Mouse (Mus musculus): ENCODE data around the gene Cops7a. TPM values are rescaled to one million over a fixed set of nuclear protein-coding genes. Genes with fewer than 3 reads are reported as not detected.
A peak's percentile ranks its signal among the peaks of the same experiment; 100 is the strongest.

Gene Cops7a
- polyA plus RNA-seq, 1 experiment from 2014 or later, result 141 TPM

DNA sequence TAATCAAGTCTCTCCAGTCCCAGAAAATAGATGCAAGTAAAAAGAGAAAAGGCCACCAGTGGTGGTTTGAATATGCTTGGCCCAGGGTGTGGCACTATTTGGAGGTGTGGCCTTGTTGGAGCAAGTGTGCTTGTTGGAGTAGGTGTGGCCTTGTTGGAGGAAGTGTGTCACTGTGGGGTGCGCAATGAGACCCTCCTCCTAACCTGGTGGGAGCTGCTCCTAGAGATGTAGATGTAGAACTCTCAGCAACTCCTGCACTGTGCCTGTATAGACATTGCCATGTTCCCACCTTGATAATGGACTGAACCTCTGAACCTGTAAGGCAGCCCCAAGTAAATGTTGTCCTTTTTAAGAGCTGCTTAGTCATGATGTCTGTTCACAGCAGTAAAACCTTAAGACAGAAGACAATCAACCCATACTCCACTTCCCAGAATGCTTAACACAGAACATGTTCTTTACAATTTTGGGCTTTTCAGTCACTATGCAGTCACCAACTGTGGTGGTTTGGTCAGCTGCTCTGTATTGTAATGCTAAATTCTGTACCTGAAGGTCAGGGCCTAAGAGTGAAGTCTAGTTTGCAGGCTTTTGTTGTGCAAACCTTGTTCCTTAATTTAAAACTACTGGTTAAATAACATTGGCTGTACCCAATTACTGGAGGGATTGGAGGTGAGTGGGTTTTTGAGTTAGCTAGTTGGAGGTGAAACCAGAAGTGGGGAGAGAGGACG is 11.2 kb downstream of the Cops7a start:
- Histone ChIP-seq H3K36me3 (ENCODE audit: control insufficient read depth, insufficient read depth, low read length) (peaks cover 37% of the 10 kb centered on the region), H3K4me2 (ENCODE audit: low read depth, low read length) (no peak overlapping the region), H3K9ac (ENCODE audit: low read depth, low read length) (no peak overlapping the region), H3K9me3 (ENCODE audit: control insufficient read depth, low read length) (no peaks in the 10 kb centered on the region), H3K4me3 (ENCODE audit: low read depth, low read length) (no peak overlapping the region), H3K27me3 (replicated peaks; ENCODE audit: control insufficient read depth, insufficient read depth, low read length) (no peaks in the 10 kb centered on the region), H3K27ac (replicated peaks; ENCODE audit: low read depth, low read length) (no peak overlapping the region), H3K4me1 (ENCODE audit: control insufficient read depth, insufficient read depth, low read length) (no peaks in the 10 kb centered on the region)
- WGBS, result 85% methylated on average over 2 of the region's 2 CpGs
- DNase-seq (ENCODE audit: low spot score), result no peak
- no peak for ATAC-seq (ENCODE audit: low read depth)

DNA sequence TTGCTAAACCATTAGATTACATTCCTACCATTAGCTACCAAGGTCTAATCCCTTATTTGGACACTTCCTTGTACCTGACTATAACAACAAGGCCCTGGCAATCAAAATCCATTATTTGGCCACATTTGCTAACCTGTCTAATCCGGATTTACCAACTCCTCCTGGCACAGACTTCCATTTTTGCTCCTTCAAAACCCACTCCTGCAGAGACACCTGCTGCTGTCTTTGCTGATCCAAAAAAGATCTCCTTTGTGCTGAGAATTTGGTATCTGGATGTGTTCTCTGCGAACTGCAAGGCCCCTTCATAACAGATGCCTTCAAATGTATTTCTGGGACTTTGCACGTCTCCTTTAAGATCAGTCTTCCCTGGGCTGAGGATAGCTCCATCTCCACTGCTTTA is 21.8 kb downstream of the Cops7a start:
- DNase-seq (ENCODE audit: low spot score), result no peak
- Histone ChIP-seq H3K27me3 (replicated peaks; ENCODE audit: control insufficient read depth, insufficient read depth, low read length) (no peaks in the 10 kb centered on the region), H3K9me3 (ENCODE audit: control insufficient read depth, low read length) (no peaks in the 10 kb centered on the region), H3K36me3 (ENCODE audit: control insufficient read depth, insufficient read depth, low read length) (peaks cover 15% of the 10 kb centered on the region), H3K4me1 (ENCODE audit: control insufficient read depth, insufficient read depth, low read length) (no peaks in the 10 kb centered on the region), H3K4me3 (ENCODE audit: low read depth, low read length) (no peak overlapping the region), H3K9ac (ENCODE audit: low read depth, low read length) (no peak overlapping the region), H3K4me2 (ENCODE audit: low read depth, low read length) (no peak overlapping the region), H3K27ac (replicated peaks; ENCODE audit: low read depth, low read length) (no peak overlapping the region)
- 92% methylated on average over 3 of the region's 3 CpGs for WGBS
- ATAC-seq (ENCODE audit: low read depth), result no peak

DNA sequence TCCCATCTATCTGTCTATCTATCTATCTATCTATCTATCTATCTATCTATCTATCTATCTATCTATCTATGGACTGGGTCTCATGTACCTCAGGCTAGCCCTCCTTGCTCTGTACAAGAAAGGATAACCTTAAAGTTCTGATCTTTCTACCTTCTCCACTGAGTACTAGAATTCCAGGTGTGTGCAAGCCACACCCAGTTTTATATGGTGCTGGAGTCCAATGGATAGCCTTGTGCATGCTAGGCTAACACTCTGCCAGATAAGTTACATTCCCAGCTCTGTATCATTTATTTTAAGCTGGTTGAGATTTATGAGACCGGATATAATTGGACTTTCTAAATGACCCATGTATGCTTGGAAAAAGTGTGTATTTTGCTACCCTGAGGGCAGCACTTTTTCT is 23.7 kb downstream of the Cops7a start:
- H3K27me3 ChIP-seq (replicated peaks; ENCODE audit: control insufficient read depth, insufficient read depth, low read length), result no peaks in the 10 kb centered on the region
- no peak overlapping the region for H3K27ac ChIP-seq (replicated peaks; ENCODE audit: low read depth, low read length)
- no peaks in the 10 kb centered on the region for H3K4me1 ChIP-seq (ENCODE audit: control insufficient read depth, insufficient read depth, low read length)
- H3K4me2 ChIP-seq (ENCODE audit: low read depth, low read length), result no peak overlapping the region
- H3K36me3 ChIP-seq (ENCODE audit: control insufficient read depth, insufficient read depth, low read length), result peaks cover 33% of the 10 kb centered on the region
- H3K9me3 ChIP-seq (ENCODE audit: control insufficient read depth, low read length), result no peaks in the 10 kb centered on the region
- no peak overlapping the region for H3K9ac ChIP-seq (ENCODE audit: low read depth, low read length)
- no peak for ATAC-seq (ENCODE audit: low read depth)
- 82% methylated on average over 1 of the region's 1 CpGs for WGBS
- DNase-seq (ENCODE audit: low spot score), result no peak
- H3K4me3 ChIP-seq (ENCODE audit: low read depth, low read length), result no peak overlapping the region

DNA sequence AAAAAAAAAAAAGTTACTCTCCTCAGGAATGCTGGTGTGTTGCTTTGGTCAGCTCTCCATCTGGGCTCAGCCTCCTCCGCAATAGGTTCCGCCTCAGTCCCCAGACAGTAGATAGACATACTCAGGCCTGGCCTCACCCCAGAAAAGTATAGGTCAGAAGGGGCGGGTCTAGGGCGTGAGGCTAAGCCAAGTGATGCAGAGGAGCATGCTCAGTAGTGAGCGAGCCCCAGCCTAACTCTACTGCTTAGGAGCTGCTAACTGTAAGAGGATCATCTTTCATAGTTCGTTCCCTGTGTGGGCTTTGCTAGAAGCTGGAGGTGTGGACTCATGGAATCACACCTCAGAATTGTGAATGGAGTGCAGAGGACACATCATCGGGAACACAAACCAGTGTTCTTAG is 26.8 kb downstream of the Cops7a start:
- Histone ChIP-seq H3K36me3 (ENCODE audit: control insufficient read depth, insufficient read depth, low read length) (peaks cover 65% of the 10 kb centered on the region), H3K27me3 (replicated peaks; ENCODE audit: control insufficient read depth, insufficient read depth, low read length) (no peaks in the 10 kb centered on the region), H3K4me2 (ENCODE audit: low read depth, low read length) (no peak overlapping the region), H3K9me3 (ENCODE audit: control insufficient read depth, low read length) (no peaks in the 10 kb centered on the region), H3K9ac (ENCODE audit: low read depth, low read length) (no peak overlapping the region), H3K27ac (replicated peaks; ENCODE audit: low read depth, low read length) (no peak overlapping the region), H3K4me1 (ENCODE audit: control insufficient read depth, insufficient read depth, low read length) (no peaks in the 10 kb centered on the region), H3K4me3 (ENCODE audit: low read depth, low read length) (no peak overlapping the region)
- no peak for ATAC-seq (ENCODE audit: low read depth)
- no peak for DNase-seq (ENCODE audit: low spot score)
- WGBS, result 92% methylated on average over 7 of the region's 7 CpGs

DNA sequence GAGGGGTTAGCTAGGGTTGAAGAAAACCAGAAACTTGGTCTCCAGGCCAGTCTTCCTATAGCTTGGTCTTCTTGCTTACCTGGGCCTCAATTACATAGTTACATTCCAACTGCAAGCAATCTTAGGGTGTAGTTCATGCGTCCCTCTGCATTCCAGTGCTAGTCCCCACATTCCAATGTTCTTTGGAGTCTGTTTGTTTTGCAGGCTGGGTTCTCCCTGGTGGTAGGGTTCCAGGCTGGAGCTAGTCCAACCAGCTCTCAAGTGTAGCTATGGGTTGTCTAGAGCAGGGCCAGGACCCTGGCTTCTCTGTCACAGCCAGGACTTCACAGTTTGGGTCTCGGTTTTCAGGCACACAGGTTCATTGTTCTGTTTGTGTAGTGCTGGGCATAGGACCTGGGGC is 27.8 kb downstream of the Cops7a start:
- Histone ChIP-seq H3K4me3 (ENCODE audit: low read depth, low read length) (no peak overlapping the region), H3K4me1 (ENCODE audit: control insufficient read depth, insufficient read depth, low read length) (peaks cover 3% of the 10 kb centered on the region), H3K9me3 (ENCODE audit: control insufficient read depth, low read length) (no peaks in the 10 kb centered on the region), H3K27me3 (replicated peaks; ENCODE audit: control insufficient read depth, insufficient read depth, low read length) (no peaks in the 10 kb centered on the region), H3K9ac (ENCODE audit: low read depth, low read length) (no peak overlapping the region), H3K36me3 (ENCODE audit: control insufficient read depth, insufficient read depth, low read length) (peaks cover 75% of the 10 kb centered on the region), H3K4me2 (ENCODE audit: low read depth, low read length) (no peak overlapping the region), H3K27ac (replicated peaks; ENCODE audit: low read depth, low read length) (no peak overlapping the region)
- ATAC-seq (ENCODE audit: low read depth), result no peak
- 63% methylated on average over 2 of the region's 2 CpGs for WGBS
- no peak for DNase-seq (ENCODE audit: low spot score)

DNA sequence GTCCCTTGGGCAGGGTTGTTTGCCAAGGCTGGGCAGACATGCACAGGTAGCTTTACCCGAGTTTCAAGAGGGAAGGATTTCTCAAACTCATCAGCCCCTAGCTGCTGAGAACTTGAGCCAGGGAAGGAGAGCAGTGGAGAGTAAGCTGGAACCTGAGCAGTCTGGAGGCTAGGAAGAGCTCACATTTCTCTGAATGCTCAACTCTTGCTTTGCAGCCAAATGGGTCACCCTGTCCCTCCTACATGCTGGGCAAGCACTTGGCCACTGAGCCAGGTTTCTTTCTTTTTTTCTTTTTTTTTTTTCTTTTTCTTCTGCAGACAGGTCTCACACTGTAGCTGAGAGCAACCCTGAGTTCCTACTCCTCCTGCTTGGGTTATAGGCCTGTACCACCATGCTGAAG is 28.7 kb downstream of the Cops7a start:
- H3K36me3 ChIP-seq (ENCODE audit: control insufficient read depth, insufficient read depth, low read length), result peaks cover 76% of the 10 kb centered on the region
- H3K9ac ChIP-seq (ENCODE audit: low read depth, low read length), result no peak overlapping the region
- 92% methylated on average over 1 of the region's 1 CpGs for WGBS
- H3K9me3 ChIP-seq (ENCODE audit: control insufficient read depth, low read length), result no peaks in the 10 kb centered on the region
- peaks cover 8% of the 10 kb centered on the region for H3K4me1 ChIP-seq (ENCODE audit: control insufficient read depth, insufficient read depth, low read length)
- ATAC-seq (ENCODE audit: low read depth), result no peak
- no peak overlapping the region for H3K27ac ChIP-seq (replicated peaks; ENCODE audit: low read depth, low read length)
- DNase-seq (ENCODE audit: low spot score), result no peak
- H3K4me2 ChIP-seq (ENCODE audit: low read depth, low read length), result no peak overlapping the region
- H3K4me3 ChIP-seq (ENCODE audit: low read depth, low read length), result no peak overlapping the region
- H3K27me3 ChIP-seq (replicated peaks; ENCODE audit: control insufficient read depth, insufficient read depth, low read length), result no peaks in the 10 kb centered on the region

DNA sequence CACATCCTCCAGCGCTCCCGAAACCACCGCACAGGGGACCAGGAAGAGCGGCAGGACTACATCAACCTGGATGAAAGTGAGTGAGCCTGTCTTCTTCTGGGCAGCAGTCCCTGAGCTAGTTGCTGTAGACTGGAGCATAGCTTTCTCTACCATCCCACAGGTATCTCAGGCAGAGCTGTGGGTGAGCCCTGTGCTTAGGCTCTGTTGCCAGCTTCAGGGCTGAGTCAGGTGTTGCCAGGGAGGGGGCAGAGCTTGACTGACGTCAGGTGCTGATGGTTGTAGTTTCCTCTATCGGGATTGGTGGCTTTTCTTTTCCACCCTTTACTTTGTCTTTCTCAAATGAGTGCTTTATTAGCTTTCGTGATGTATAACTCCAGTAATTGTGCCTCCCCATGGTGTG is 30.7 kb downstream of the Cops7a start:
- H3K36me3 ChIP-seq (ENCODE audit: control insufficient read depth, insufficient read depth, low read length), result peaks cover 71% of the 10 kb centered on the region
- H3K9ac ChIP-seq (ENCODE audit: low read depth, low read length), result 0 out of 2 replicates have a peak overlapping the region, but pooled peaks have one; percentile 14
- WGBS, result 92% methylated on average over 7 of the region's 7 CpGs

DNA sequence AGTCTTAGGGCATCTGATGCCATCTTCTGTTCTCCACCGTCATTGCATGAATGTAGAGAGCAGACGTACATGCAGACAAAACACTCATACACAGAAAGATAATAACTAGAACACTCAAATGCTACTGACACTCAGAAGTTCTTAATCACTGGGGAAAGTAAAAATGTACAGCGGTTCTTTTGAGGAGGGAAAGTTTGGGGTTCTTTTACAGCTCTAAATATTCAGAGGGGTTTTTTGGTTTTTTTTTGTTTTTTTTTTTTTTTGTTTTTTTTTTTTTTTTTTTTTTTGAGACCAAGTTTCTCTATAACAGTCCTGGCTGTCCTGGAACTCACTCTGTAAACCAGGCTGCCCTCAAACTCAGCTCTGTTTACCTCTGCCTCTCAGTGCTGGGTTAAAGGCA is 32.2 kb downstream of the Cops7a start:
- peaks cover 57% of the 10 kb centered on the region for H3K36me3 ChIP-seq (ENCODE audit: control insufficient read depth, insufficient read depth, low read length)
- H3K4me2 ChIP-seq (ENCODE audit: low read depth, low read length), result 0 out of 2 replicates have a peak overlapping the region, but pooled peaks have one; percentile 92

More for the DNA sequence above, 30.7 kb downstream of the Cops7a start:
- Histone ChIP-seq H3K27me3 (replicated peaks; ENCODE audit: control insufficient read depth, insufficient read depth, low read length) (no peaks in the 10 kb centered on the region), H3K9me3 (ENCODE audit: control insufficient read depth, low read length) (no peaks in the 10 kb centered on the region), H3K4me1 (ENCODE audit: control insufficient read depth, insufficient read depth, low read length) (peaks cover 16% of the 10 kb centered on the region), H3K4me3 (ENCODE audit: low read depth, low read length) (no peak overlapping the region), H3K27ac (replicated peaks; ENCODE audit: low read depth, low read length) (no peak overlapping the region), H3K4me2 (ENCODE audit: low read depth, low read length) (no peak overlapping the region)
- ATAC-seq (ENCODE audit: low read depth) (no peak), DNase-seq (ENCODE audit: low spot score) (no peak)

DNA sequence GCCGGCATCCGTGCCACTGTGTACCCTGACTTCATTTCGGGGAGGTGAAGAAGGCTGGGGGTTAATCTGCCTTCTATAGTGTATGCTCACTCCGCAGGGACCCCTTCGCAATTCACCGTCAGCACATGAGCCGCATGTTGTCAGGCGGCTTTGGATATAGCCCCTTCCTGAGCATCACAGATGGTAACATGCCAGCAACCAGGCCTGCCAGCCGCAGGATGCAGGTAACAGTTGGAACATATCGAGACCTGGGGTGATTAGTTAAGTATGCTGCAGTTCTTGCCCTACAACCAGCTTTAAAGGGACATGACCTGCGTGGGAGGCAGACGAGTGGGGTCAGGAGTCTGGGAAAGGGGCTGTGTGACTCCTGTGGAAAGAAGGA is 33.0 kb downstream of the Cops7a start:
- Histone ChIP-seq H3K4me2 (ENCODE audit: low read depth, low read length) (peak overlapping the region; percentile 92), H3K27ac (replicated peaks; ENCODE audit: low read depth, low read length) (peak overlapping the region; percentile 97), H3K4me1 (ENCODE audit: control insufficient read depth, insufficient read depth, low read length) (peaks cover 17% of the 10 kb centered on the region), H3K27me3 (replicated peaks; ENCODE audit: control insufficient read depth, insufficient read depth, low read length) (no peaks in the 10 kb centered on the region), H3K36me3 (ENCODE audit: control insufficient read depth, insufficient read depth, low read length) (peaks cover 49% of the 10 kb centered on the region), H3K9me3 (ENCODE audit: control insufficient read depth, low read length) (no peaks in the 10 kb centered on the region), H3K9ac (ENCODE audit: low read depth, low read length) (peak overlapping the region; percentile 97), H3K4me3 (ENCODE audit: low read depth, low read length) (peak overlapping the region; percentile 98)
- DNase-seq (ENCODE audit: low spot score) (no peak), ATAC-seq (ENCODE audit: low read depth) (no peak)
- 41% methylated on average over 12 of the region's 12 CpGs for WGBS

More for the DNA sequence above, 32.2 kb downstream of the Cops7a start:
- Histone ChIP-seq H3K9ac (ENCODE audit: low read depth, low read length) (no peak overlapping the region), H3K4me3 (ENCODE audit: low read depth, low read length) (no peak overlapping the region), H3K9me3 (ENCODE audit: control insufficient read depth, low read length) (no peaks in the 10 kb centered on the region), H3K4me1 (ENCODE audit: control insufficient read depth, insufficient read depth, low read length) (peaks cover 17% of the 10 kb centered on the region), H3K27ac (replicated peaks; ENCODE audit: low read depth, low read length) (no peak overlapping the region), H3K27me3 (replicated peaks; ENCODE audit: control insufficient read depth, insufficient read depth, low read length) (no peaks in the 10 kb centered on the region)
- WGBS, result 93% methylated on average over 3 of the region's 3 CpGs
- ATAC-seq (ENCODE audit: low read depth), result no peak
- no peak for DNase-seq (ENCODE audit: low spot score)

All from embryonic facial prominence, embryonic 14.5 days (tissue).